Mouse (Mus musculus): ENCODE results near the gene Mgme1. TPM values are rescaled to one million over a fixed set of nuclear protein-coding genes. Genes with fewer than 3 reads are reported as not detected.

Mgme1 gene
- total and polyA plus RNA-seq, 3 experiments = 1.8 to 19.3 (median 17.1) TPM

DNA sequence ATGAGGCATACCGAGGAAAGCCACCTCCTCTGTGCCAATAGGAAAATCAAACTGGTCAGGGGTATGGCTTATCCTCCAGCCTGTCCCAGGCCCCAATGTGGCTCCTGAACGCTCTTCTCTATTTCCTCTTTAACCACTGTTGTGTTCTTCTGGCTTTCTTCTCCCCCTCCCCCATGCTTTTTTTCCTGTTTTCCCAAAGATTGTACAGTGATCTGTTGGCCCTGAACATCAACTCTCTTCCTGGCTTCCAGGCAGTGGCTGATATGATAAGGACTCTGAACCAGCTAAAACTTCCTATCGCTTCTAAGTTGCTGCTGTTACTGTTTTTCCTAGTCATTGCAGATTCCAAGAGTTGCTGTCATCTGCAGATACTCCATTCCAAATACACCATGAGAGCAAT is 6.4 kb downstream of the Mgme1 start:
- Histone ChIP-seq H3K4me3 (ENCODE audit: low read depth, low read length) (no peak overlapping the region), H3K36me3 (replicated peaks) (peaks cover 77% of the 10 kb centered on the region), H3K9me3 (replicated peaks) (no peaks in the 10 kb centered on the region), H3K27me3 (ENCODE audit: insufficient read depth, low read length) (no peaks in the 10 kb centered on the region), H3K4me1 (ENCODE audit: insufficient read depth, low read depth, low read length) (peaks cover 27% of the 10 kb centered on the region)
- DNase-seq (ENCODE audit: low spot score) (no peak), ATAC-seq (ENCODE audit: extremely low read depth, insufficient number of reproducible peaks, low FRiP score, poor library complexity, severe bottlenecking) (no peak)
- TF ChIP-seq GATA1 (IDR thresholded peaks at IDR 0.05; ENCODE audit: borderline replicate concordance, low read length) = no peak
- no peak for TF ChIP-seq POLR2AphosphoS5 (IDR thresholded peaks at IDR 0.05; ENCODE audit: insufficient replicate concordance, low read depth, low read length)
- TF ChIP-seq CTCF (IDR thresholded peaks at IDR 0.05; ENCODE audit: low read depth, low read length) = no peak
- TF ChIP-seq TAL1 (conservative IDR thresholded peaks at IDR 0.05; ENCODE audit: low read depth, low read length) = no peak
- TF ChIP-seq GATA2 (IDR thresholded peaks at IDR 0.05; ENCODE audit: borderline replicate concordance, low read depth, low read length) = no peak

- Histone ChIP-seq H3K9me3 (replicated peaks) (no peaks in the 10 kb centered on the region), H3K36me3 (replicated peaks) (peaks cover 53% of the 10 kb centered on the region), H3K4me1 (ENCODE audit: insufficient read depth, low read depth, low read length) (peaks cover 6% of the 10 kb centered on the region), H3K27me3 (ENCODE audit: insufficient read depth, low read length) (peaks cover 9% of the 10 kb centered on the region), H3K4me3 (ENCODE audit: low read depth, low read length) (no peak overlapping the region)
- no peak for DNase-seq (ENCODE audit: low spot score)
- no peak for ATAC-seq (ENCODE audit: extremely low read depth, insufficient number of reproducible peaks, low FRiP score, poor library complexity, severe bottlenecking)
- TF ChIP-seq CTCF (IDR thresholded peaks at IDR 0.05; ENCODE audit: low read depth, low read length) = no peak
- no peak for TF ChIP-seq TAL1 (conservative IDR thresholded peaks at IDR 0.05; ENCODE audit: low read depth, low read length)
- no peak for TF ChIP-seq GATA2 (IDR thresholded peaks at IDR 0.05; ENCODE audit: borderline replicate concordance, low read depth, low read length)
- no peak for TF ChIP-seq GATA1 (IDR thresholded peaks at IDR 0.05; ENCODE audit: borderline replicate concordance, low read length)
- TF ChIP-seq POLR2AphosphoS5 (IDR thresholded peaks at IDR 0.05; ENCODE audit: insufficient replicate concordance, low read depth, low read length) = no peak
These were observed 9.3 kb downstream of the Mgme1 start for GRCm38 (mm10) chr2:144279742-144280141.

DNA sequence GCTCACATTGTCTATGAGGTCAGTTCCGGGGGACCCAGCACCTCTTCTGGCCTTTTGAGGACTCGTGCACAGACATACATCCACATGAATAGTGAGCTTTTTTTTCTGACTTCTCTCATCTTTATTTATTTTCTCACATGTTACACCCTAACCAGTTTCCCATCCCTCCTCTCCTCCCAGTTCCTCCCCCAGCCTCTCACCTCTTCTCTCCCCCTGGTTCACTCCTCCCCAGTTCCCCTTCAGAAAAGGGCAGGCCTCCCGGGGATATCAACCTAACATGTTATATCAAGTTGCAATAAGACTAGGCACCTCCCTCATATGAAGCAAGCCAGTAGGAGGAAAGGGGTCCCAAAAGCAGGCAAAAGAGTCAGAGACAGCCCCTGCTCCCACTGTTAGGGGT is 10.1 kb downstream of the Mgme1 start:
- TF ChIP-seq POLR2AphosphoS5 (IDR thresholded peaks at IDR 0.05; ENCODE audit: insufficient replicate concordance, low read depth, low read length) = no peak
- no peak for TF ChIP-seq CTCF (IDR thresholded peaks at IDR 0.05; ENCODE audit: low read depth, low read length)
- no peak for TF ChIP-seq TAL1 (conservative IDR thresholded peaks at IDR 0.05; ENCODE audit: low read depth, low read length)
- no peak for TF ChIP-seq GATA1 (IDR thresholded peaks at IDR 0.05; ENCODE audit: borderline replicate concordance, low read length)
- TF ChIP-seq GATA2 (IDR thresholded peaks at IDR 0.05; ENCODE audit: borderline replicate concordance, low read depth, low read length) = no peak
- ATAC-seq (ENCODE audit: extremely low read depth, insufficient number of reproducible peaks, low FRiP score, poor library complexity, severe bottlenecking) (no peak), DNase-seq (ENCODE audit: low spot score) (no peak)
- H3K9me3 ChIP-seq (replicated peaks) = no peaks in the 10 kb centered on the region
- H3K27me3 ChIP-seq (ENCODE audit: insufficient read depth, low read length) = peaks cover 14% of the 10 kb centered on the region
- H3K4me1 ChIP-seq (ENCODE audit: insufficient read depth, low read depth, low read length) = no peaks in the 10 kb centered on the region; the same call in 1 of the 2 replicates
- peaks cover 46% of the 10 kb centered on the region for H3K36me3 ChIP-seq (replicated peaks)
- H3K4me3 ChIP-seq (ENCODE audit: low read depth, low read length) = no peak overlapping the region

GRCm38 (mm10) chr2:144281417-144281816 is 11.0 kb downstream of the Mgme1 start:
- DNase-seq (ENCODE audit: low spot score) = no peak
- ATAC-seq (ENCODE audit: extremely low read depth, insufficient number of reproducible peaks, low FRiP score, poor library complexity, severe bottlenecking) = no peak
- TF ChIP-seq POLR2AphosphoS5 (IDR thresholded peaks at IDR 0.05; ENCODE audit: insufficient replicate concordance, low read depth, low read length) (no peak), GATA1 (IDR thresholded peaks at IDR 0.05; ENCODE audit: borderline replicate concordance, low read length) (no peak), TAL1 (conservative IDR thresholded peaks at IDR 0.05; ENCODE audit: low read depth, low read length) (no peak), CTCF (IDR thresholded peaks at IDR 0.05; ENCODE audit: low read depth, low read length) (no peak), GATA2 (IDR thresholded peaks at IDR 0.05; ENCODE audit: borderline replicate concordance, low read depth, low read length) (no peak)
- Histone ChIP-seq H3K4me1 (ENCODE audit: insufficient read depth, low read depth, low read length) (no peaks in the 10 kb centered on the region; the same call in 1 of the 2 replicates), H3K4me3 (ENCODE audit: low read depth, low read length) (no peak overlapping the region), H3K27me3 (ENCODE audit: insufficient read depth, low read length) (peaks cover 17% of the 10 kb centered on the region), H3K36me3 (replicated peaks) (peaks cover 40% of the 10 kb centered on the region), H3K9me3 (replicated peaks) (no peaks in the 10 kb centered on the region)

DNA sequence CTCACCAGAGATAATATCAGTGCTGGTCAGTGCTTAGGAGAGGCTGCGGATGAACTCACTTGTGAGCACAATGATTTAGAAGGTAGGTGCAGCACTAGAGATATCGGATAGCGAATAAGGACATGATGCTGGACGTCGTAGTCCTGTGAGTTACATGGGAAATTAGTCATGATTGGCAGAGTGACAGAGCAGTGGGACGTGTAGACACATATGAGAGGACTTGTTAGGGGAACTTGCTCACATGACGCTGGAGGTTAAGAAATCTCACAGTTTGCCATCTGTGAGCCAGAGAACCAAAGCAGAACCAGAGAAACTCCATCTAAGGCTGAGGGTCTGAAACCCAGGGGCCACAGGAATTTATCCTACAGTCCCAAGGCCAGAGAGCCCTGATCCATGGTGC is 19.9 kb downstream of the Mgme1 start:
- TF ChIP-seq GATA1 (IDR thresholded peaks at IDR 0.05; ENCODE audit: borderline replicate concordance, low read length) (no peak), POLR2AphosphoS5 (IDR thresholded peaks at IDR 0.05; ENCODE audit: insufficient replicate concordance, low read depth, low read length) (no peak), TAL1 (conservative IDR thresholded peaks at IDR 0.05; ENCODE audit: low read depth, low read length) (no peak), GATA2 (IDR thresholded peaks at IDR 0.05; ENCODE audit: borderline replicate concordance, low read depth, low read length) (no peak), CTCF (IDR thresholded peaks at IDR 0.05; ENCODE audit: low read depth, low read length) (no peak)
- no peak for DNase-seq (ENCODE audit: low spot score)
- Histone ChIP-seq H3K27me3 (ENCODE audit: insufficient read depth, low read length) (peaks cover 28% of the 10 kb centered on the region), H3K9me3 (replicated peaks) (no peaks in the 10 kb centered on the region), H3K4me3 (ENCODE audit: low read depth, low read length) (no peak overlapping the region), H3K4me1 (ENCODE audit: insufficient read depth, low read depth, low read length) (no peaks in the 10 kb centered on the region), H3K36me3 (replicated peaks) (no peaks in the 10 kb centered on the region)
- no peak for ATAC-seq (ENCODE audit: extremely low read depth, insufficient number of reproducible peaks, low FRiP score, poor library complexity, severe bottlenecking)

DNA sequence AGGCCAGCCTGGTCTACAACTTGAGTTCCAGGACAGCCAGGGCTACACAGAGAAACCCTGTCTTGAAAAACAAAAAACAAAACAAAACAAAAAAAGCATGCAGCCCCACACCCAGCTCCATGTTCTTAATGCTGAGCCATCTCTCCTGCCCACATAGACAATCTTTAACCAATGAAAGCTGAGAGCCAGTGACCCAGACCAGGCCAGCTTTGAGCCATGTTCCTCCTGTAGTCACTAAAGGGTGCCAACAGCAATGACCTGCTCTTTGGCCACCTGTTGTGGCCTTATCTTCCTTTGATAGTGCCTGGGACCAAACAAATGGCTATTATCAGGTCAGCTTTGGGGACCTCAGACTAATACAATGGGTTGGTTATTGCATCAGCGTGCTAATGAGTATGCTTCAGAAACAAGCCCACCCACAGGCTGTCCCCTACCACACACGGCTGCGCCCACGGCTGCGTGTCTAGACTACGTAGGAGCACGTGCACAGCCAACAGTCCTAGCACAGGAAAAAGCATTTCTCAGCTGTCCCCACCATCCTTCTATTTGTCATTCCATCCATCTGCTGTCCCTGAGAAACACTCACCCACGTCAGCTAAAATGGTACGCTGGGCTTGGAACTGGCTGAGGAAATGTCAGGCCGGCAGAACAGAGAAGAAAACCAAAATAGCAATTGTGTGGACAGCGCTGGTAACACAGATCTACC is 21.3 kb downstream of the Mgme1 start:
- TF ChIP-seq TAL1 (conservative IDR thresholded peaks at IDR 0.05; ENCODE audit: low read depth, low read length) (no peak), GATA1 (IDR thresholded peaks at IDR 0.05; ENCODE audit: borderline replicate concordance, low read length) (no peak), POLR2AphosphoS5 (IDR thresholded peaks at IDR 0.05; ENCODE audit: insufficient replicate concordance, low read depth, low read length) (no peak), GATA2 (IDR thresholded peaks at IDR 0.05; ENCODE audit: borderline replicate concordance, low read depth, low read length) (no peak), CTCF (IDR thresholded peaks at IDR 0.05; ENCODE audit: low read depth, low read length) (no peak)
- no peaks in the 10 kb centered on the region for H3K36me3 ChIP-seq (replicated peaks)
- no peak overlapping the region for H3K4me3 ChIP-seq (ENCODE audit: low read depth, low read length)
- no peaks in the 10 kb centered on the region for H3K4me1 ChIP-seq (ENCODE audit: insufficient read depth, low read depth, low read length)
- H3K9me3 ChIP-seq (replicated peaks) = no peaks in the 10 kb centered on the region
- H3K27me3 ChIP-seq (ENCODE audit: insufficient read depth, low read length) = peaks cover 26% of the 10 kb centered on the region
- no peak for ATAC-seq (ENCODE audit: extremely low read depth, insufficient number of reproducible peaks, low FRiP score, poor library complexity, severe bottlenecking)
- no peak for DNase-seq (ENCODE audit: low spot score)

Measured in G1E (cell line).